Mouse (Mus musculus): ENCODE measurements around the gene Noct.
A peak's percentile ranks its signal among the peaks of the same experiment; 100 is the strongest.

Noct gene

DNA sequence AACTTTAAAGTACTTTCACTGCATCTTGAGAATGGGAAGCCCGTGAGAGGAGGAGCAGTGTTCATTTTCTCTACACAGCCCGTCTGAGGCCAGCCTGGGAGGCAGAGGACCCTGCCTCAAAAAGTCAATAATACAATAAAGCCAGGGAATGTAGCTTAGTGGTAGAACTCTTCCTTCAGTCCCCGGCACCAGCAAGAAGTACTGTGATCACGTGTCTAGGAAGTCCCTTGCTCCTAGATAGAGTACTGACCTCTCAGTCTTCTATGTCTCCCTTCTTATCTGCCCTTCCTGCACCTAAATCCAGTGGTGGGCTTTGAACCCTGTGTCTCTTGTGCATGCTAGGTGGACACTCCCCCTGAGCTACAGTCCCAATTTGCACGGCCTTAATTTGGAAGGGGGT, 6.6 kb downstream of the Noct start:
- DNase-seq (ENCODE audit: low read depth, low spot score) = no peak

GRCm38 (mm10) chr3:51231499-51231898, 7.3 kb downstream of the Noct start:
- DNase-seq (ENCODE audit: low read depth, low spot score) = no peak

- no peak for DNase-seq (ENCODE audit: low read depth, low spot score)
These were observed 8.1 kb downstream of the Noct start for GRCm38 (mm10) chr3:51232205-51232910.

- no peak for DNase-seq (ENCODE audit: low read depth, low spot score)
These were observed 9.2 kb downstream of the Noct start for GRCm38 (mm10) chr3:51233474-51233873.

DNA sequence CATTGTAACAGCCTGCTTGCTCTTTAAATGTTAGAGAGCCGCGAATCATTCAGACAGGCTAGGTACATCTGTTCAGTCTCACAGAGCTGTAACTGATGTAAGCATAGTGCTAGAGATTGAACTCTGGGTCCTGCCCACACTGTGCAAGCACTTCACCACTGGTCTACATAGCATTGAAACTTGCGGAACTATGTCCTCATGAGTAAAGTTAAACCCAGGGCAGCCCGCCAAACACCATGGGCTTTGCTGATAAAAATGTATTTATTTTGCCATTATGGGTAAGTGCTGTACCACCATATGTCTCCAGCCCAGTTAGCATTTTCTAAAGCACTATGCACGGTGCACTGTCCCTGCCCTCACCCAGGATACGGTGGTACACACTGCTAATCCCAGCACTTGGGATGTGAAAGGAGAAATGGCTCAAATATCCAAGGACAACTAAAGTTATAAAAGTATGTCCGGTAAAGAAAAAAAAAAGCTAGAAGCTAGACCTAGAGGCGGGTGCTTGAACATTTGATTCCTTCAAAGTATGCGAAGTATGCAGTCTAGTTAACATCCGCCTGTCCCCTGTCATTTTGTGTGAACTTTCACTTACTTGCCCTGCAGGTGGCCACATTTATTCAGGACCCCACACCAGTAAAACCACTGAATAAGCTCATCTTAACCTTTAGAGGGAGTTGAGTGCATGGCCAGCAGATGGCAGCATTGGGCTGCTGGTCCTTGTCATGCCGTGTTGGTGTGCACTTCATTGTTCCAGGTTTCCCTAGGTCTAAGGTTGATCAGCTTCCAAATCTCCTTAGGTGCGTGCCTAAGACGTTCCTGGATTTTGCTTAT, 9.9 kb downstream of the Noct start:
- peak; percentile 94 for DNase-seq (ENCODE audit: low read depth, low spot score)

- no peak for DNase-seq (ENCODE audit: low read depth, low spot score)
These were observed 10.5 kb downstream of the Noct start for GRCm38 (mm10) chr3:51234752-51235055.

DNA sequence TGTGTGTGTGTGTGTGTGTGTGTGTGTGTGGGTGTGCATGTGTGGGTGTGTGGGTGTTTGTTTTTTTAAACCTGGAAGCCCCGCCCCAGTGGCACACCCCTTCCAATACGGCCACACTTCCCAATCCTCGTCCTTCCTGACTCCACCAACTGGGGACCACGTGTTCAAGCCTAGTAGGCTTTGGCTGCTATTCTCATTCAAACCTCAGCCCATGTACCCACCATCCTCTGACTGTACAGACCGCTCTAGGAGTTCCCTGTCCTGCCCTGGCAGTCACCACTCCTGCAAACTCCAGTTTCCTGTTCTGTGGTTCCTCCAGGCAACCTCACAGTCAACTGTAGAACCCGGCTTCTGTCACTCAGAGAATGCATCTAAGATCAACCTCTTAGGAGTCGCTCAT, 14.3 kb downstream of the Noct start:
- no peak for DNase-seq (ENCODE audit: low read depth, low spot score)

- DNase-seq (ENCODE audit: low read depth, low spot score) = no peak
These were observed 15.3 kb downstream of the Noct start for GRCm38 (mm10) chr3:51239541-51239940.

DNA sequence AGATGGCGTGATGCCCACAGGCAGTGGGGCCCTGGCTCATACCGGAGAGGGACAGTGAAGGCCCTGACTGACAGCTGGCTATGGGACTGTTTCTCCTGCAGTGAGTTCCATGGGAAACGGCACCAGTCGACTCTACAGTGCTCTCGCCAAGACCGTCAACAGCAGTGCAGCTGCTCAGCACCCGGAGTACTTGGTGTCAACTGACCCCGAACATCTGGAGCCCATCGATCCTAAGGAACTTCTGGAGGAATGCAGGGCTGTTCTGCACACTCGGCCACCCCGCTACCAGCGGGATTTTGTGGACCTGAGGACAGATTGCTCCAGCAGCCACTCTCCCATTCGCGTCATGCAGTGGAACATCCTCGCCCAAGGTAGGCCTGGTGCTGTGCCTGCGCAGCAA, 23.5 kb downstream of the Noct start:
- DNase-seq (ENCODE audit: low read depth, low spot score) = no peak

GRCm38 (mm10) chr3:51248600-51248999, 24.4 kb downstream of the Noct start:
- DNase-seq (ENCODE audit: low read depth, low spot score) = no peak

GRCm38 (mm10) chr3:51249460-51249859, 25.2 kb downstream of the Noct start:
- peak; percentile 67 for DNase-seq (ENCODE audit: low read depth, low spot score)

DNA sequence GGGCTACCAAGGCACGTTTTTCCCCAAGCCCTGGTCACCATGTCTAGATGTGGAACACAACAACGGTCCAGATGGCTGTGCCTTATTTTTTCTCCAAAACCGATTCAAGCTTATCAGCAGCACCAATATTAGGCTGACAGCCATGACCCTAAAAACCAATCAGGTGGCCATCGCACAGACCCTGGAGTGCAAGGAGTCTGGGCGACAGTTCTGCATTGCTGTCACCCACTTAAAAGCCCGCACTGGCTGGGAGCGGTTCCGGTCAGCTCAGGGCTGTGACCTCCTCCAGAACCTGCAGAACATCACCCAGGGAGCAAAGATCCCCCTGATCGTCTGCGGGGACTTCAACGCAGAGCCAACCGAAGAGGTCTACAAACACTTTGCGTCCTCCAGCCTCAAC, 25.6 kb downstream of the Noct start:
- no peak for DNase-seq (ENCODE audit: low read depth, low spot score)

DNA sequence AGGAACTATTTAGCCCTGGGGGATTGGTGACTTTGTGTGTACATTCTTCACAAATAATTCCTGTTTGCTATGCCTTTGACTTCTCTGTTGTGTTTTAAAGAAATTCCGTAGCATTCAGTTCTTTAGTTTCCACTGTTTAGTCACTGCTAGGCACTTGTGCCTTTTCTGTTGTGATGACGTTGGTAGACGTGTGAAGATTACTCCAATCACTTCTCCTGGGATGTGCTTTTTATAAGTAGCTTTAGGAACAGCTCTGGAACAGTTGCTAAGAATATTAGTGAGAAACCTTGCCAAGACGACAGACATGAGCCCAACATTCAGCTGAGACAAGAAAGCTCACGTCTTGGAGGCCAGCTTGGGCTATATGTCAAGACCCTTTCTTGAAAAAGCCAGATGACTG, 26.8 kb downstream of the Noct start:
- DNase-seq (ENCODE audit: low read depth, low spot score) = no peak

DNA sequence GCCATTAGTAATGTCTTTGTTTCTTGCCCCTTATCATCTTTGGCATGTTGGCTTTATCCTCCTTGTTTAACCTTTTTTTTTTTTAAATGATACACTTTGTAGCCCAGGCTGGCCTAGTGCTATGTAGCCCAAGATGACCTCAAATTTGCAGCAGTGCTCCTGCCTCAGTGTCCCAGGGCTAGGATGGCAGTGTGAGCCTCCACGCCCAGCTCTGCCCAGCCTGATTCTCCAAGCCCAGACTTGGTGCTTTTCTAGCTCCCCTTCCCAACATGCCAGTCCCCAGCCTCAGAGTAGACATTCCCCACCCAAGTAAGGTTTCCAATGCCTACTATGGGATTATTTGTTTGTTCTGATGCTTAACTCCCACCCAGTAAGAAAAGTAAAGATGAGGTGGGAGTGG, 28.0 kb downstream of the Noct start:
- no peak for DNase-seq (ENCODE audit: low read depth, low spot score)

DNA sequence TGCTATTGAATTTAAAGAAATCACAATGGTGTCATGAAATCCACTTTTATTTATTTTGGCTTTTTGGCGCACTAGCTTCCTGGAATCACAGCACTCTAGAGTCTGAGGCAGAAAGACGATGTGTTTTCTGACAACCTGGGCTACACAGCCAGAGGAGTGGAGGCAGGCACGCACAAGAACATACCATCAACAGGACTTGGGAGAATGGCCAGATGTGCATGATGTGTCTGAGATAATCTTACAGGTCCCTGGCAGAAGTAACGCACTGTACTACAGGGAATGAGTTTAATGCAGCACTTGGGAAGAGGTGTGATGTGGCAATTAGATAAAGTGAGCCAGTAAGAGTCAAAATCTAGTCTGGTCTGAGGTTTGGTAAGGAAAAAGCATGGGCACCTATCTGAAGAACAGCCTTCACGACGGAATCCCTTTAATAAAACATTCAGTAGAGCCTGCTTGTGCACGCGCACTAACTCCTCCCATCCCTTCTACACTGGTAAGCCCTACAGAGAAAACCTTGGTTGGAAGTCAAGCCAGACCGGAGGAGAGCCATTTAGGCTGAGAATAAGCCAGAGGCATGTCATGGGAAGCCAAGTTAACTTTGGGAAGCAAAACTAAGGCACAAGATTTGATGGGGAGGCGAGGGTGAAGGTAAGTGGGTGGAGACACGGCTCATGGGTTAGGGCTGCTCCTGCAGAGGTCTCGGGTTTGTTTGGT, 28.6 kb downstream of the Noct start:
- DNase-seq (ENCODE audit: low read depth, low spot score) = no peak

GRCm38 (mm10) chr3:51254784-51255183, 30.5 kb downstream of the Noct start:
- no peak for DNase-seq (ENCODE audit: low read depth, low spot score)

DNA sequence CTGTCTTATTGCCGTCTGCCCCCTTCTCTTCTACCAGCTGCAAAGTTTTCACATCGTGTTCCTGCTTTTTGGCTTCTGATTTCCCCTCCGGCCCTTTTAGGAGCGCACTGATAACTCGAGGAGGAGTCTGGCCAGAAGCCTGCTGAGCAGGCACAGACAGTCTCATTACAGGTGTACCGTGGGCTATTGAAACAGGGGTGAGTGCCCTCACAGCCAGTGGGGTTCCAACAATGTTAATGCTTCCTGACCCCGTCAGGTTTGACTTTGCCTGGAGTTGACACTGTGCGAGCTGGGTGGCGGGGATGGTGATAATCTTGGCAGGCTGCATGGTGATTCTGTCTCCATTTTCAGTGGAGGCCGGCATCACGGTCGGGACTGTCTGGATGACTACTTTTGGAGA, 32.2 kb downstream of the Noct start:
- DNase-seq (ENCODE audit: low read depth, low spot score) = no peak

- DNase-seq (ENCODE audit: low read depth, low spot score) = no peak
These were observed 33.8 kb downstream of the Noct start for GRCm38 (mm10) chr3:51258070-51258469.

- no peak for DNase-seq (ENCODE audit: low read depth, low spot score)
These were observed 38.7 kb downstream of the Noct start for GRCm38 (mm10) chr3:51262942-51263341.

GRCm38 (mm10) chr3:51268434-51268833, 44.2 kb downstream of the Noct start:
- DNase-seq (ENCODE audit: low read depth, low spot score) = no peak

GRCm38 (mm10) chr3:51270069-51270817, 46.0 kb downstream of the Noct start:
- no peak for DNase-seq (ENCODE audit: low read depth, low spot score)

DNA sequence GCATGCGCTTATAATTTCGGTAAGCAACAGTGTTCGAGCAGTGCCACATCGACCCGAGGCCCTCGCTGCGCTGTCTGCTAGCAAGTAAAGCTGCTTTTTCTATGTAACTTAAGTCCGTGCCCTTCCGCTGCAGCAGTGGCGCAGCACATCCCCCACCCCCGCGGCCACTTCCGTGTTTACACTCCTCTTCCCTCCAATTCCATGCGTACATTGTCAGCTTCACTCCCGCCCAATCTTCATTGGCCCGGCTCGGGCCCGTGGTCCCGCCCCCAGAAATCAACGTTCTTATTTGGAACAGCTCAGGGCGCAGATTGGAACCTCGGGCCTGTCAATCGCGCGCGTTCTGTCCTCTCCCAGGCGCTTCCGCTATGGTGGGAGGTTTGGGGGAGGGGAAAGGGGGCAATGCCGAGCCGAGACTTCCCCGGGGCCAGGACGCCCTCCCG, 51.7 kb downstream of the Noct start:
- DNase-seq (ENCODE audit: low read depth, low spot score) = peak; percentile 99

All from R1 (cell line).